Mouse (Mus musculus) macrophage (primary cell): ENCODE results near the gene Asf1b. TPM values are rescaled to one million over a fixed set of nuclear protein-coding genes. Genes with fewer than 3 reads are reported as not detected.
"Not testable (repeated sequence)": the region's sequence is repeated elsewhere in the genome, so short reads cannot be mapped to it uniquely, and the experiment has no call there.

Source experiments
- H3K27ac ChIP-seq: fragments of 350-480 bp; formaldehyde crosslinking; 2 replicates; pipeline ENCODE4 v1.9.0; 2021
- H3K36me3 ChIP-seq: fragments of 350-480 bp; formaldehyde crosslinking; 2 replicates; pipeline ENCODE4 v1.9.0; 2021; ENCODE audit errors: inconsistent target
- H3K4me3 ChIP-seq: fragments of 350-480 bp; formaldehyde crosslinking; 2 replicates; pipeline ENCODE4 v1.9.0; 2021; ENCODE audit errors: inconsistent target
- H3K79me2 ChIP-seq: fragments of 350-480 bp; formaldehyde crosslinking; 2 replicates; pipeline ENCODE4 v1.9.0; 2021; ENCODE audit errors: inconsistent target
- WGBS: methylation state at CpG from one replicate; pipeline ENCODE4 v1.1.7; 2026; ENCODE audit warnings: inconsistent platforms; ENCODE audit not compliant: missing documents; 5-methylcytosine and 5-hydroxymethylcytosine counted together
- polyA plus RNA-seq: library from polyadenylated mRNA; stranded (reverse); fragments of 250-400 nt; gene quantifications from 3 replicates; pipeline ENCODE4 v1.2.4, GENCODE M21; 2018; ENCODE audit warnings: inconsistent platforms

Gene Asf1b
- polyA plus RNA-seq, 1 experiment from 2014 or later, result 9.5 TPM

- WGBS, result 12% methylated on average over 32 of the region's 37 CpGs
- H3K36me3 ChIP-seq, result no peaks in the 10 kb centered on the region
- 0 out of 2 replicates have a peak overlapping the region, but pooled peaks have one; percentile 5 for H3K27ac ChIP-seq
Observed at GRCm38 (mm10) chr8:83973161-83974031, 18.1 kb downstream of the Asf1b start.

GRCm38 (mm10) chr8:83974521-83974920 is 19.2 kb downstream of the Asf1b start:
- 95% methylated on average over 4 of the region's 4 CpGs for WGBS
- H3K4me3 ChIP-seq, result no peak overlapping the region

More at GRCm38 (mm10) chr8:83973161-83974031, 18.1 kb downstream of the Asf1b start:
- peaks cover 53% of the 10 kb centered on the region for H3K79me2 ChIP-seq
- H3K4me3 ChIP-seq, result peak overlapping the region; percentile 79

GRCm38 (mm10) chr8:83976101-83976630 is 20.9 kb downstream of the Asf1b start:
- WGBS, result 71% methylated on average over 4 of the region's 4 CpGs
- no peak overlapping the region for H3K27ac ChIP-seq
- H3K79me2 ChIP-seq, result peaks cover 66% of the 10 kb centered on the region
- peaks cover 10% of the 10 kb centered on the region for H3K36me3 ChIP-seq
- H3K4me3 ChIP-seq, result no peak overlapping the region

More at GRCm38 (mm10) chr8:83974521-83974920, 19.2 kb downstream of the Asf1b start:
- peaks cover 64% of the 10 kb centered on the region for H3K79me2 ChIP-seq
- H3K36me3 ChIP-seq, result no peaks in the 10 kb centered on the region
- no peak overlapping the region for H3K27ac ChIP-seq

DNA sequence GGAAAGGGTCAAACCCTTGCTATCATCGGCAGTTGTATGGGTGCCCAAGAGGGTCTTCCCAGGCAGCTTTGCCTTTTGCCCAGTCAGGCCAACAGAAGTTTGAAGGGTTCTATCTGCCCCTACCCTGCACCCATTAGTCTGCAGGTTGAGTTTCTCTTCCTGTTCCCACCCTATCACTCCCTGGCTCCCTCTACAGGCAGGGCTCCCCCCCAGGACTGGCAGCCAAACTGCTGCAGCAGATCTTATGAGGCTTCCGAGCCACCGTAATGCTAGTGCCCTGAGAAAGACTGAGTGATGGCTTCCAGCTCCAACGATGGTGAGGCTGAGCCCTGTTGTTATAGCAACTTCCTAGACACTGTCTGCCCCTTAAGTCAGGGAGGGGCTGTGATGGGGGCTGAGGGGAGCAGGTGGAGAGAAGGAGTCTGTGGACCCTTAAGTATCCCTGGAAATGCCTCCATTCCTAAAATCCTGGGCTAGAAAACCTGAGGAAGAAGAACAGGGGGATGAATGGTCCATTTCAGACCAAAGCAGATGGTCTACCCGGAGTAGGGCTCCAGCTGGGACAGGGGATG is 21.6 kb downstream of the Asf1b start:
- 86% methylated on average over 5 of the region's 5 CpGs for WGBS
- Histone ChIP-seq H3K4me3 (no peak overlapping the region), H3K79me2 (peaks cover 66% of the 10 kb centered on the region), H3K27ac (no peak overlapping the region), H3K36me3 (peaks cover 17% of the 10 kb centered on the region)

GRCm38 (mm10) chr8:83977646-83978045 is 22.3 kb downstream of the Asf1b start:
- WGBS, result 45% methylated on average over 6 of the region's 6 CpGs

DNA sequence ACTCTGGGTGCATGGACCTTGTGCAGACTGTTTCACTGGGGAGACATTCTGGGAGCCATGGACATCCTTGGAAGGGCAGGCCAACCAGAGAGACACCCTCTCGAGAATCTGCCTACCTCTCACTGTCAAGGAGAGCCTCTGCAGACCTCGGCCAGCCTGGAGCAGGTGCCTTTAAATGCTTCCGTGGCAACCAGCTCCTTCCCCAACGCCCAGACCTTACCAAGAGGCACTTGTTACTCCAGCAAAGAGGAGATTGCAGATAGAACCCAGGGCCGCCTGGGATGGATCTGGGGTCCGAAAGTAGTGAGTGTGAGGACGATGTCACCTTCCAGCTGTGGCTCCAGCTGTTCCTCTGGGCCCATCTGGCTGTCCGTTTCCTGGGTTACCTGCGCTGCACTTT is 22.9 kb downstream of the Asf1b start:
- WGBS, result 87% methylated on average over 9 of the region's 9 CpGs
- Histone ChIP-seq H3K27ac (no peak overlapping the region; the same call in 1 of the 2 replicates), H3K79me2 (peaks cover 65% of the 10 kb centered on the region), H3K36me3 (peaks cover 22% of the 10 kb centered on the region), H3K4me3 (no peak overlapping the region)

More at GRCm38 (mm10) chr8:83977646-83978045, 22.3 kb downstream of the Asf1b start:
- no peak overlapping the region; the same call in 1 of the 2 replicates for H3K27ac ChIP-seq
- peaks cover 66% of the 10 kb centered on the region for H3K79me2 ChIP-seq
- H3K36me3 ChIP-seq, result peaks cover 21% of the 10 kb centered on the region
- no peak overlapping the region for H3K4me3 ChIP-seq

GRCm38 (mm10) chr8:83980250-83980649 is 24.9 kb downstream of the Asf1b start:
- peaks cover 29% of the 10 kb centered on the region for H3K36me3 ChIP-seq
- peaks cover 44% of the 10 kb centered on the region; the same call in 1 of the 2 replicates for H3K79me2 ChIP-seq
- no peak overlapping the region for H3K27ac ChIP-seq
- H3K4me3 ChIP-seq, result no peak overlapping the region
- WGBS, result 100% methylated on average over 1 of the region's 1 CpGs

- H3K79me2 ChIP-seq, result peaks cover 39% of the 10 kb centered on the region; the same call in 1 of the 2 replicates
- H3K27ac ChIP-seq, result no peak overlapping the region
- peaks cover 32% of the 10 kb centered on the region for H3K36me3 ChIP-seq
- no peak overlapping the region for H3K4me3 ChIP-seq
- WGBS, result 92% methylated on average over 8 of the region's 8 CpGs
Observed at GRCm38 (mm10) chr8:83980845-83981244, 25.5 kb downstream of the Asf1b start.

GRCm38 (mm10) chr8:83981533-83981932 is 26.2 kb downstream of the Asf1b start:
- Histone ChIP-seq H3K79me2 (peaks cover 32% of the 10 kb centered on the region; the same call in 1 of the 2 replicates), H3K27ac (no peak overlapping the region), H3K36me3 (peaks cover 39% of the 10 kb centered on the region), H3K4me3 (no peak overlapping the region)
- WGBS, result 92% methylated on average over 7 of the region's 7 CpGs

DNA sequence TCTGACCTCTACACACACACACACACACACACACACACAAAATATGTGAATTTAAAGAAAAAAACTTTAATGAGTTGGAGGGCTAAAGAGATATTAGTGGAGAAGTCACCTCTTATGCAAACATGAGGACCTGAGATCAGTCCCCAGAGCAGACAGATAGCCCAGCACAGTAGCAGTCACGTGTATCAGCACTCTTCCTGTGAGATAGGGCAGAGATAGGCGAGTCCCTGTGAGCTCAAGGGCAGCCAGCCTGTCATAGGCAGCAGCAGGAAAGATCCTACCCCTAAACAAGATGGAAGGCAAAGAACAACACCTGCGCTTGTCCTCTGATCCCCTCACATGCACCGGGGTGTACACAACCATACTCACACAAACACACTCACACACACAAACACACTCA is 27.1 kb downstream of the Asf1b start:
- Histone ChIP-seq H3K79me2 (peaks cover 23% of the 10 kb centered on the region; the same call in 1 of the 2 replicates), H3K36me3 (peaks cover 45% of the 10 kb centered on the region), H3K4me3 (no peak overlapping the region), H3K27ac (no peak overlapping the region)
- 93% methylated on average over 4 of the region's 4 CpGs for WGBS

GRCm38 (mm10) chr8:83983222-83983621 is 27.9 kb downstream of the Asf1b start:
- not testable (repeated sequence) for H3K27ac ChIP-seq, H3K4me3 ChIP-seq
- H3K79me2 ChIP-seq, result peaks cover 15% of the 10 kb centered on the region; the same call in 1 of the 2 replicates
- 90% methylated on average over 2 of the region's 2 CpGs for WGBS
- H3K36me3 ChIP-seq, result peaks cover 45% of the 10 kb centered on the region

DNA sequence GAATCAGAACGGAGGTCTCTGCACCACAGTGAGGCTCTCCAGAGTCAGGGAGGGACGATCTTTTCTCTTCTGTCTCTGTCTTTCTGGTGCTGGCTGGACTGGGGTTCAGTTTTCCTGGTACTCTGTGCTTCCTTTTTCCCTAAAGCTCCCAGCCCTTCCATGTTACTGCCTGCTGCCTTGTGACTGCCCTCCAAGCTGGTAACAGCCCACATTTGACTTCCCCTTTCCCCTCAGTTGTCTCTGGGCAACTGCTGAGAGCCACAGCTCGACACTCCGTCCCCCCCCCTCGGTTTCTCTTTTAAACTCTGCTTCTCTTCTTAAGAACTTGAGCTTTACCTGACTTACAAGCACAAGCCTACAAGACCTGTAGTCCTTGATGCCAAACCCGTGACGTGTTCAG is 33.9 kb downstream of the Asf1b start:
- Histone ChIP-seq H3K79me2 (no peaks in the 10 kb centered on the region), H3K27ac (peak overlapping the region; percentile 62), H3K36me3 (peaks cover 32% of the 10 kb centered on the region), H3K4me3 (no peak overlapping the region)
- 27% methylated on average over 6 of the region's 7 CpGs for WGBS

DNA sequence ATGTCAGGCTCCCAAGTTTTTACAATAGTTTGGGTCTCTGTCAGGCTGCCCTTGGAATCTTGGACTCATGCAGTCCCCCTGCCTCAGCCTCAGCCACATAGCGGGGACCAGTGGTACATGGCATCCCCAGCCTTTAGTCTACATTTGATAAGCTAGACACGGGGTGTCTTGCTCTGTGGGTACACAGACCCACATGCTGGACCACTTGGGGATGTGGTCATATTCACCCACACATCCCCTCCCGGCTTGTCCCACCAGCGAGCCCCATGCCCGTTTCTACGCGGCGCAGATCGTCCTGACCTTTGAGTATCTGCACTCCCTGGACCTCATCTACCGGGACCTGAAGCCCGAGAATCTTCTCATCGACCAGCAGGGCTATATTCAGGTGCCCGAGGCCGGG is 34.9 kb downstream of the Asf1b start:
- Histone ChIP-seq H3K27ac (no peak overlapping the region), H3K79me2 (no peaks in the 10 kb centered on the region), H3K36me3 (peaks cover 25% of the 10 kb centered on the region), H3K4me3 (no peak overlapping the region)
- WGBS, result 93% methylated on average over 14 of the region's 14 CpGs

GRCm38 (mm10) chr8:83992488-83992887 is 37.2 kb downstream of the Asf1b start:
- Histone ChIP-seq H3K27ac (no peak overlapping the region), H3K36me3 (peaks cover 8% of the 10 kb centered on the region; the same call in 1 of the 2 replicates), H3K79me2 (no peaks in the 10 kb centered on the region), H3K4me3 (no peak overlapping the region)
- 89% methylated on average over 2 of the region's 2 CpGs for WGBS
